Mouse (Mus musculus): ENCODE results near the gene Nampt. TPM values are rescaled to one million over a fixed set of nuclear protein-coding genes. Genes with fewer than 3 reads are reported as not detected.

The Nampt gene
- polyA plus RNA-seq, 1 experiment from 2014 or later = 19.7 TPM

DNA sequence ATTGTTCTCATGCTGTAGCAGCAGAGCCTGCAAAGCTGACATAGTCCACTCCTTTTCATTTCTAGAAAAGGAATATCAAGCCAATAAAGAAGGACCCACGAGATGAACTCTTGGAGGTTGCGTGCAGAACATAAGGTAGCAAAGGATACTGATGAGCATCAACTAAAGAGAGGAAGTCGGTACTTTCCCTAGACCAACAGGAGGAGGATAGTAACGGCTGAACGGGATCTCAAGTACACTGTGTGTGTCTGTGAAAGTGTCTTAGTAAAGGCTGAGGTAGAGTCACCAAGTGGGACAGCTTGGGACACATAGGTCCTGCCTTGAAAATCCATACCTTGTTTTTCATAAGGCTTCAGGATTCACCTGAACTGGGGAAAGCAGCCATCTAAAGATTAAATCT, 34.4 kb downstream of the Nampt start:
- H3K9ac ChIP-seq = no peak overlapping the region
- H3K4me1 ChIP-seq = no peaks in the 10 kb centered on the region
- peaks cover 14% of the 10 kb centered on the region; the same call in 1 of the 2 replicates for H3K36me3 ChIP-seq
- WGBS = 91% methylated on average over 5 of the region's 5 CpGs
- no peak overlapping the region for H3K27ac ChIP-seq
- no peak overlapping the region for H3K4me3 ChIP-seq
- no peak for ATAC-seq (ENCODE audit: insufficient number of reproducible peaks, low FRiP score, low TSS enrichment, low read depth)
- H3K9me3 ChIP-seq = no peaks in the 10 kb centered on the region
- no peak overlapping the region for H3K4me2 ChIP-seq
- H3K27me3 ChIP-seq = no peaks in the 10 kb centered on the region

DNA sequence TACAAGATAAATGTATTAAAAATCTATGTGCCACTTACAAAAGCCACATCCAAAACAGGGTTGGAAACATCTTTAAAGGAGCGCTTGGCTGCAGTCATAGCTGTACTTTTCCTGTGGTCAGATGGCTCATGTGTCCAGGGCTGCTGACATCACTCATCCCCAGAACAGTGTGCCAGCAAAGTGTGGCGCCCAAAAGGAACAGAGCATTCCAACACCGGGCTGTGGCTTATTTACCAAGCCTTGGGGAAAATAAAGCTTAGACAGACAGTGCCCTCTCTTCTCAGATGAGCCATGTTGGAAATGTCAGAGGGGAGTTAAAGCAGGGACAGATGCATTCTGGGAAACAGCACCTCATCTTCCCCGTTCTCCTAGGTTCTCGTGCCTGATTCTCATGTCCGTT, 35.5 kb downstream of the Nampt start:
- no peak overlapping the region for H3K4me3 ChIP-seq
- 79% methylated on average over 6 of the region's 6 CpGs for WGBS
- no peaks in the 10 kb centered on the region for H3K9me3 ChIP-seq
- H3K27me3 ChIP-seq = no peaks in the 10 kb centered on the region
- H3K9ac ChIP-seq = no peak overlapping the region
- no peak overlapping the region for H3K4me2 ChIP-seq
- no peaks in the 10 kb centered on the region for H3K4me1 ChIP-seq
- H3K36me3 ChIP-seq = peaks cover 11% of the 10 kb centered on the region; the same call in 1 of the 2 replicates
- no peak overlapping the region for H3K27ac ChIP-seq
- no peak for ATAC-seq (ENCODE audit: insufficient number of reproducible peaks, low FRiP score, low TSS enrichment, low read depth)

DNA sequence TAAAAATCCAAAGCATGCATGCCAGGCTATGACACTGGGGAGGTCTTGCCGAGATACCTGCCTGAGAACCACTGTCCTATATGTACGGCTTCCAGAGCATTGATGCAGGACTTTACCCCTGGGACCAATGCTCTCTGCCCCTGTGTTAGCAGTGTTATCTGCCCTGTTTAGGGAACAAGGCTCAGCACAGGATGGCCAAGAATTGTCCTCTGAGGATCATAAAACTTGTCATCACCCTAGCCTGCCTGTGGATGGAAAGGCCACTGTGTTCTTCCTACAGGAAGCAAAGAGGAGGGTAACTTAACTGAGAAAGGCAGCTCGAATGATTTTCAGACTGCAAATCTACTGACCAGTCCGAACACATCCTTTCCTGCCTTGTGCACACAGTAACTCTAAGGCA, 36.1 kb downstream of the Nampt start:
- WGBS = 81% methylated on average over 4 of the region's 4 CpGs
- no peaks in the 10 kb centered on the region for H3K9me3 ChIP-seq
- no peaks in the 10 kb centered on the region for H3K4me1 ChIP-seq
- H3K4me2 ChIP-seq = no peak overlapping the region
- H3K36me3 ChIP-seq = peaks cover 6% of the 10 kb centered on the region; the same call in 1 of the 2 replicates
- ATAC-seq (ENCODE audit: insufficient number of reproducible peaks, low FRiP score, low TSS enrichment, low read depth) = no peak
- no peaks in the 10 kb centered on the region for H3K27me3 ChIP-seq
- H3K27ac ChIP-seq = no peak overlapping the region
- H3K4me3 ChIP-seq = no peak overlapping the region
- no peak overlapping the region for H3K9ac ChIP-seq

DNA sequence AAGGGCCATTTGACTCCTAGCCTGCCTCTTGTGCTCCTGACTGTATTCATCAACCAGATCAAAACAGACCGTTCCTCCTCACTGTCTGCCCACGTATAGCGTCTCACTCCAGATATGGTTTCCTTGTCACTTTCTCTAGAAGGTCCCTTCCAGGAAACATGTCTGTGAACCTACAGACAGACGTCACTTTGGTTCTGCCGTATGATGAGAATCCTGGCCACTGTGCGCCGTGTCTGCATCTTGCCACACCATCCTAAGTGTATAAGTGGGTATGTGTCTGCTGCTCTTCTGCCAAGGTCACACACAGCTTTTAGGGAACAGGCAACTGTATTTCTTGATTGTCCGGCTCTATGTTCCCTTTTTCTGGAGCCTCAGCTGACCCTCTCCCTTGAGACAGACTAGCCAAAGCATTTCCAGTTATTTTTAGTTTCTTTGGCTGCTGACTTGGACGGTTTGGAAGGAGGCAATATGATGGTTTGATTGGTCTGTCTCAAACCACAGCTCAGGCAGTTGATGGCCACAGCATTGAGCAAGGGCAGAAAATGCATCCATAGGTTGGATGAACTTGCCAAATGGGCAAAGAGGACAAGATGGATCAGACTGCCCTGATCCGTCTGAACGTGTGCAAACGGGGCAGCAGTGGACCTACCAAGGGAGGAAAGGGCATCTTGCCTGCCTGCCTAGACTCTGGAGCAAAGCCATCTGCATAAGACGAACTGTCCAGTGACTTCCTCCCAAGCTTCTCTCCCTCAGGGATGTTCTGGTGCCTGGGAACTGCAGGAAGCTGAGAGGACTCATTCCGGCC, 37.6 kb downstream of the Nampt start:
- 83% methylated on average over 14 of the region's 14 CpGs for WGBS
- H3K9ac ChIP-seq = no peak overlapping the region
- no peaks in the 10 kb centered on the region for H3K27me3 ChIP-seq
- no peak overlapping the region for H3K4me2 ChIP-seq
- ATAC-seq (ENCODE audit: insufficient number of reproducible peaks, low FRiP score, low TSS enrichment, low read depth) = no peak
- H3K4me1 ChIP-seq = no peaks in the 10 kb centered on the region
- no peak overlapping the region for H3K4me3 ChIP-seq
- H3K36me3 ChIP-seq = 0 out of 2 replicates have a peak, but pooled peaks cover 2% of the 10 kb centered on the region
- H3K9me3 ChIP-seq = no peaks in the 10 kb centered on the region
- no peak overlapping the region for H3K27ac ChIP-seq

DNA sequence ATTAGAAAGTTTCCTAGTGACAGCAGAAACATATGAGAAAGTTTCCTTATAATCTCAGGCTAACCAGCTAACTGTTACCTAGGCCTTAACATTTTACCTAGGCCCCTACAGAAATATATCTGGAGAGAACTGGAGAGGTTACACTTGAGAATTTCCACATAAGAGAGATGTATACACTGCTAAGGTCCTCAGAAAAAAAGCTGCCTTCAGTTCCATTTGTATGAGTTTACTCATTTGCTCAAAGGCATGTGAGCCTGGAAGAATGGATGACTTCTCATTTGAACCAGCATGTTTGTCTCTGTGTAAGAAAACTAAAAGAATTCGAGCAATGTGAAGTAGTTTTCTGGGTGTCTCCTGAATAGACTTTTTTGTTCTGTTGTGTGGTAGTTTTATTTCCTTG, 39.1 kb downstream of the Nampt start:
- 74% methylated on average over 1 of the region's 1 CpGs for WGBS
- Histone ChIP-seq H3K9ac (no peak overlapping the region), H3K4me3 (no peak overlapping the region), H3K9me3 (no peaks in the 10 kb centered on the region), H3K27me3 (no peaks in the 10 kb centered on the region), H3K36me3 (0 out of 2 replicates have a peak, but pooled peaks cover 2% of the 10 kb centered on the region), H3K27ac (no peak overlapping the region), H3K4me1 (no peaks in the 10 kb centered on the region), H3K4me2 (no peak overlapping the region)
- no peak for ATAC-seq (ENCODE audit: insufficient number of reproducible peaks, low FRiP score, low TSS enrichment, low read depth)

DNA sequence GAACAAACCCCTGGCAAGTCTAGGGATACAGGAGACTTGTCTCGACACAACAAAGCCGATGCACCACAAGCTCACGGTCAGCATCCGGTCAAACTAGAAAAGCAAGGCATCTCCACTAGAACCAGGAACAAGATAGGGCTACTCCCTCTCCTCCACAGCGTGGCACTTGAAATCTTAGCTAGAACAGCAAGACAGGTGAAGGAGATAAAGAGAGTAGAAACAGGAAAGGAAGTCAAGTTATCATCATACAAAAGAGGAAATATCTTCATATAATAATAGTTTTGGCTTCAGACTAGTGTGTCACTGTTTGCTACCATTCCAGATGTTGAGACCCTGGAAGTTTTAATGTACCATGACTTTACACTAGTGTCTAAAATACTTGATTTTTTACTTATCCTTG, 41.5 kb downstream of the Nampt start:
- Histone ChIP-seq H3K9me3 (no peaks in the 10 kb centered on the region), H3K4me1 (no peaks in the 10 kb centered on the region), H3K27ac (no peak overlapping the region), H3K4me2 (no peak overlapping the region), H3K4me3 (no peak overlapping the region), H3K27me3 (no peaks in the 10 kb centered on the region), H3K9ac (no peak overlapping the region), H3K36me3 (no peaks in the 10 kb centered on the region)
- WGBS = 78% methylated on average over 5 of the region's 5 CpGs
- no peak for ATAC-seq (ENCODE audit: insufficient number of reproducible peaks, low FRiP score, low TSS enrichment, low read depth)

DNA sequence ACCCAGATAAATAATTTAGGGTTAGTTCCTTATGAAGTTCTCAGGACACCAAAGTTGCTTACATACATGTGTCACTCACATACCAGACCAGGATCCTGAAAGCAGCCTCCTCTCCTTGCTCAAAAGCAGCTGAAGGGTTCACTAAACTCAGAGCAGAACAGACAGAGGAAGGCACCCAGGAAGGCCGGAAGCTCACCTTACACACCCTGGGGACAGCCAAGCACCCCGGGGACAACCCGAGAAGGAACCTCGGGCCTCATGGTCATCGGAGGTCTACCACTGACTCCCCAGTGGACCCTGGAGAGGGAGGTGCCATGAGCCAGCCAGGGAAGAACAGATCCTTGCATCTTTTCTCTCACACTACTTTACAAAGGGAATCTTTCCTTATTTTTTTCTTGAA, 51.5 kb downstream of the Nampt start:
- Histone ChIP-seq H3K4me1 (no peaks in the 10 kb centered on the region), H3K9me3 (no peaks in the 10 kb centered on the region), H3K4me3 (no peak overlapping the region), H3K27me3 (no peaks in the 10 kb centered on the region), H3K36me3 (no peaks in the 10 kb centered on the region), H3K4me2 (no peak overlapping the region), H3K27ac (no peak overlapping the region), H3K9ac (no peak overlapping the region)
- 85% methylated on average over 5 of the region's 5 CpGs for WGBS
- ATAC-seq (ENCODE audit: insufficient number of reproducible peaks, low FRiP score, low TSS enrichment, low read depth) = no peak

DNA sequence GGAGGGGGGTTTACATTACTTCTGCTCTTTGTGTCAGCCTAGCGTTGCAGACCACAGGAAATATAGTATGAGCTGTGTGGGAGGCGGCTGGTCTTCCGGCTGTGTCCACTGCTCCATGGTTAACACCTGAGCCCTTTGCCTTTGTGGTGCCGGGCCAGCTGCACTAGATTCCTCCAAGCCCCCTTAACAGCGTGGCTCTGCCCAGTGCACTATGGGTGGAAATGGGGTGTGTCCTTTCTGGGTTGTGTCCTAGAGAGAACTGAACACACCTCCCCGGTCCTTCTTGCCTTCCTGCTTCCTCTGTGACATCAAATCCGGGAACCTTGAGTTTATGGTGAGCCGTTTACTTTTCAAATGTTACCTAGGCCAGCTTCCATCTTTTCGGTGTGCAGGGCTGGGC, 58.2 kb downstream of the Nampt start:
- no peak overlapping the region for H3K4me2 ChIP-seq
- H3K36me3 ChIP-seq = no peaks in the 10 kb centered on the region
- H3K27ac ChIP-seq = no peak overlapping the region
- no peak overlapping the region for H3K4me3 ChIP-seq
- no peak for ATAC-seq (ENCODE audit: insufficient number of reproducible peaks, low FRiP score, low TSS enrichment, low read depth)
- no peak overlapping the region for H3K9ac ChIP-seq
- H3K9me3 ChIP-seq = no peaks in the 10 kb centered on the region
- H3K27me3 ChIP-seq = no peaks in the 10 kb centered on the region
- 84% methylated on average over 9 of the region's 9 CpGs for WGBS
- peaks cover 5% of the 10 kb centered on the region for H3K4me1 ChIP-seq

DNA sequence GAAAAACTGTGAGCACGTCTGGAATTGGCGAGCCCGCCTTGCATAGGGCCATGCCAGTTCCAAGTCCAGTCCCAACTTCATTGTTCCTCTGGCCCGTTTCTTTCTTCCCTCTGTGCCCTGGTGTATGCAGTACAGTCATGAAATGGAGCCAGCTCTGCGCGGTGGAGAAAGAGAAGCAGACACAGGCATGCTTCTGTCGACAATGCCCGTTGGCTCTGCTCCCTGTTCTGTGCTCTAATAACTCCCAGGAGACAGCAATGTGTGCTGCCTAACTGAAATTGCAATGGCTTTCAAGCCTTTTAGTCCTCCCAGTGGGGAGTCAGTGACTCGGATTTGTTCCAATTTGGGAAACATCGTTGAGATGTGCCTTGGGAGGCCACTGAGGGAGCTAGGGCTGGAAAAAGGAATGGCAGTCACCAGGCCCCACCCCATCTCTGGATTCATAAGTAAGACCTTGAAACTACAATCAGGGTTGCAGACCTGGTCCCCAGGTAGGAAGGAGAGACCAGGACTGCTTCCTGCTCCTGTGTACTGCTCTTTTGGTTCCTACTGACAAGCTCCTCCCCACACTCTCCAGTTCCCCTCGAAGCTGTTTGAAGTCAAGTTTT, 58.7 kb downstream of the Nampt start:
- Histone ChIP-seq H3K27me3 (no peaks in the 10 kb centered on the region), H3K4me2 (no peak overlapping the region), H3K4me3 (no peak overlapping the region), H3K9ac (no peak overlapping the region), H3K36me3 (no peaks in the 10 kb centered on the region), H3K9me3 (no peaks in the 10 kb centered on the region), H3K4me1 (peaks cover 5% of the 10 kb centered on the region), H3K27ac (no peak overlapping the region)
- no peak for ATAC-seq (ENCODE audit: insufficient number of reproducible peaks, low FRiP score, low TSS enrichment, low read depth)
- WGBS = 54% methylated on average over 11 of the region's 11 CpGs

DNA sequence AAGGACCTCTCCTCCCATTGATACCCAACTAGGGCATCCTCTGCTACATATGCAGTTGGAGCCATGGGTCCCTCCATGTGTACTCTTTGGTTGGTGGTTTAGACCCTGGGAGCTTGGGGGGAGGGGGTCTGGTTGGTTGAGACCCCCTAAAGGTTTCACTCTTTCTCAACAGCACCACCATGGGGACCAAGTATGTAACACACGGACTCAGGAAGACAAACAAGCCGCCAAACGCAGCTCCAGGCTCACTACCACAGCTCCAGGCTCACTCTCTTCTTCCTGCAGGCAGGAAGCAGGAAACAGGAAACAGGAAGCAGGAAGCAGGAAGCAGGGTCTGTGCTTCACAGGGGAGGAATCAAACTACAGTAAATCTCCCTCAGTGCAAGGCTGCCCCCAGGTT, 60.0 kb downstream of the Nampt start:
- H3K36me3 ChIP-seq = no peaks in the 10 kb centered on the region
- no peak for ATAC-seq (ENCODE audit: insufficient number of reproducible peaks, low FRiP score, low TSS enrichment, low read depth)
- H3K27me3 ChIP-seq = no peaks in the 10 kb centered on the region
- peaks cover 5% of the 10 kb centered on the region for H3K4me1 ChIP-seq
- no peak overlapping the region for H3K4me2 ChIP-seq
- 82% methylated on average over 3 of the region's 3 CpGs for WGBS
- H3K9ac ChIP-seq = no peak overlapping the region
- no peak overlapping the region for H3K27ac ChIP-seq
- no peaks in the 10 kb centered on the region for H3K9me3 ChIP-seq
- no peak overlapping the region for H3K4me3 ChIP-seq

DNA sequence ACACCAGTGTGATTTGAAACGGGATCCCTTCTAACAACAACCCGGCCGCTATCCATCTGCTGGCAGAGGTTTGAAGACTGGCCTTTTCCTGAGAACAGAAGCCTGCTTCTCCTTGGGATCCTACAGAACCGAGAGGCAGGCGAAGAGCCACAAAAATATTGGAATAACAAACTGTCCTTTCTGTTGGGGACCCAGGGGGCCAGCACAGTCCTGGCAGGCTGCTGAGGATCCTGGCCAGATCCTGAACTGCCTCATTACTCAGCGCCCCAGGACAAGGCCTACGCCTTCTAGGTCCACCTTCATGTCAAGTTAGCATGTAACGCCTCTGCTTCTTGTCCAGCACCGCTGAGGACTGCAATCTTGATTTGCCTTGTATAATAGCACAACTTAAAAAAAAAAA, 65.0 kb downstream of the Nampt start:
- H3K27ac ChIP-seq = no peak overlapping the region
- H3K27me3 ChIP-seq = no peaks in the 10 kb centered on the region
- H3K9me3 ChIP-seq = no peaks in the 10 kb centered on the region
- H3K9ac ChIP-seq = no peak overlapping the region
- WGBS = 62% methylated on average over 9 of the region's 9 CpGs
- H3K36me3 ChIP-seq = no peaks in the 10 kb centered on the region
- no peak overlapping the region for H3K4me3 ChIP-seq
- no peak overlapping the region for H3K4me2 ChIP-seq
- H3K4me1 ChIP-seq = no peaks in the 10 kb centered on the region
- no peak for ATAC-seq (ENCODE audit: insufficient number of reproducible peaks, low FRiP score, low TSS enrichment, low read depth)

DNA sequence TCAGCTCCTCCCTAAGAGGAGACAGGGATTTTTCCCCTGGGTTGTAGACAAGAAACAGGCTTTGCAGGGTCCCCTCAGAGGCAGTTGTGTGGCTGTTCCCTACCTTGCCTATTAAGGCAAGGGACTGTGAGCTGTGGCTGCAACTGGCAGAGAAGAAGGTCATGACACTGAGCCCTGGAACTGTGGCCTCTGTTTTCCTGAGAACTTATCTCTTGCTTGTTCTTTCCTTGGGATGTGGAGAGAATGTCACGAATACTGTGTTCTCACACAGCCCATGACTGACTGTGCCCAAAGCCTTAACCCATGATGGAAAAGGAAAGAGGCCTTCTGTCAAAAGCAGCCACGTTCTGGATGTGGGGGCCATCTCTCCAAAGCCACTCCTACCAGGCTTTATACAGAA, 65.7 kb downstream of the Nampt start:
- no peaks in the 10 kb centered on the region for H3K4me1 ChIP-seq
- no peaks in the 10 kb centered on the region for H3K36me3 ChIP-seq
- no peaks in the 10 kb centered on the region for H3K9me3 ChIP-seq
- ATAC-seq (ENCODE audit: insufficient number of reproducible peaks, low FRiP score, low TSS enrichment, low read depth) = no peak
- H3K4me2 ChIP-seq = no peak overlapping the region
- H3K4me3 ChIP-seq = no peak overlapping the region
- no peaks in the 10 kb centered on the region for H3K27me3 ChIP-seq
- no peak overlapping the region for H3K9ac ChIP-seq
- 71% methylated on average over 2 of the region's 2 CpGs for WGBS
- H3K27ac ChIP-seq = no peak overlapping the region
